Mouse (Mus musculus) sigmoid colon, adult 10 weeks (tissue): ENCODE results near the gene Nek6. TPM values are rescaled to one million over a fixed set of nuclear protein-coding genes. Genes with fewer than 3 reads are reported as not detected.

Source experiments
- polyA plus RNA-seq: library from polyadenylated mRNA; stranded (reverse); fragments of 350-450 nt; fragmentation: Illumina TruSeq; extraction: RNeasy Lipid Tissue Mini Kit (QIAGEN cat#74804); gene quantifications from one replicate; pipeline ENCODE4 v1.2.3, GENCODE M21; 2014; ENCODE audit warnings: low read depth, low replicate concordance

The Nek6 gene
- polyA plus RNA-seq, result 23.7 TPM

DNA sequence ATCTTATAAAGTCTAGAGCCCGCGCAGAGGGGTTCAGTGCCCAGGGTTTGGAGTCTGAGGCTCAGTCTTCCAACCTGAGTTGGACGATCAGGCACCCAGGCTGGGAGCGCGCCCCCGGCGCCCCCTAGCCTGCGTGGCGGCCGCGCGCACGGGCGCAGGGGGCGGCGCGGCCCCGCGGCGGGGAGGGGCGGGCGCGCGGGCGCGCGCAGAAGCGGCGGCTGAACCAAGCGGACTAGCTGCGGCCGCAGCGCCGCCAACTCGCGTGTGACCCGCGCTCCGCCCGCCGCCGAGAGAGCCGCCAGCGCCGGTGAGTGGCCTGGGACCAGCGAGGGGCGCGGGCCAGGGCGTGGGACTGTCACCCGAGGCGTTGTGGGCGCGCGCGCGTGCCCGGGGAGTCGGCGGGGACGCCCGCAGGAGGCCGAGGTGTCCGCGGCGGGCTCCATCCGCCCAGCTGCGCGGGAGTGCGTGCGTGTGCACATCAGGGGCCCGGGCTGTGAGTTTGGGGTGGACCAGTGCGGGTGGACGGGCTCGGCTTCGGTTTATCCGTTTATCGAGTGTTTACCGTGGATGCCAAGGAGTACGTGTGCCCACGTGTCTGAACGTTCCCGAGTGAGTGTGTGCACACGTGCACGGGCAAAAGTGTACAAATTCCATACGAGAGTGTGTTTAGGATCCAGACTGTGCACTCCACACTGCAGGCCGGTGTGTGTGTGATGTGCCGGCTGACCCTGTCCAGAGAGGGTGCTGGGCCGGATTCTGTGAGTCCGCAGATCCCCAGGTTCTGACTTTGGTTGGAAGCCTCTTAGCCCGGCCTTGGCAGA, at the start of gene Nek6:
TSS of gene Nek6 (plus strand) at position 157 of the 821 bp plus-strand sequence.

GRCm38 (mm10) chr2:38643625-38644427, 132.4 kb downstream of the Nek6 start, which contains the start of gene Psmb7:
Gene Psmb7, minus strand, starts transcription at chr2:38644087.

Other genes with a start within 250 kb of the Nek6 start
- 13.5 TPM for gene Dennd1a, start 224.3 kb upstream of the Nek6 start, polyA plus RNA-seq
- gene Lhx2, start 172.4 kb upstream of the Nek6 start, polyA plus RNA-seq, result not detected
- 93.6 TPM for gene Psmb7, start 132.4 kb downstream of the Nek6 start, polyA plus RNA-seq
- gene Nr5a1, start 202.9 kb downstream of the Nek6 start, polyA plus RNA-seq, result not detected